Mouse (Mus musculus) lung, embryonic 14.5 days (tissue): ENCODE data around the gene Mtus2. TPM values are rescaled to one million over a fixed set of nuclear protein-coding genes. Genes with fewer than 3 reads are reported as not detected.
A peak's percentile ranks its signal among the peaks of the same experiment; 100 is the strongest.
"Not testable (repeated sequence)": the region's sequence is repeated elsewhere in the genome, so short reads cannot be mapped to it uniquely, and the experiment has no call there.

Experiments
- ATAC-seq: fragments of 200-750 bp; cut with Nextera tagmentation; 2 replicates; pipeline ENCODE4 v1.8.0; 2017; ENCODE audit warnings: mild to moderate bottlenecking, moderate TSS enrichment, moderate library complexity; ENCODE audit not compliant: insufficient read depth
- DNase-seq: peaks from one replicate; pipeline ENCODE4 v3.0.0-alpha.2; 2015
- H3K27ac ChIP-seq: fragments of 300-500 bp; sonication (generic); 2 replicates; pipeline ENCODE4 v1.5.1; 2014; ENCODE audit warnings: low read depth, mild to moderate bottlenecking, moderate library complexity
- H3K27me3 ChIP-seq: fragments of 300-500 bp; sonication (generic); 2 replicates; pipeline ENCODE4 v1.6.1; 2014; ENCODE audit warnings: low read length, control low read depth; ENCODE audit not compliant: insufficient read depth
- H3K36me3 ChIP-seq: fragments of 300-500 bp; sonication (generic); 2 replicates; pipeline ENCODE4 v1.6.1; 2014; ENCODE audit warnings: control low read depth; ENCODE audit not compliant: insufficient read depth
- H3K4me1 ChIP-seq: fragments of 300-500 bp; sonication (generic); 2 replicates; pipeline ENCODE4 v1.6.1; 2014; ENCODE audit warnings: antibody characterized with exemption, control low read depth; ENCODE audit not compliant: insufficient read depth
- H3K4me2 ChIP-seq: fragments of 300-500 bp; sonication (generic); 2 replicates; pipeline ENCODE4 v1.6.1; 2014; ENCODE audit warnings: mild to moderate bottlenecking
- H3K4me3 ChIP-seq: fragments of 300-500 bp; sonication (generic); 2 replicates; pipeline ENCODE4 v1.5.1; 2014; ENCODE audit warnings: low read depth, low read length
- H3K9ac ChIP-seq: fragments of 300-500 bp; sonication (generic); 2 replicates; pipeline ENCODE4 v1.6.1; 2014
- H3K9me3 ChIP-seq: fragments of 300-500 bp; sonication (generic); 2 replicates; pipeline ENCODE4 v1.6.1; 2016; ENCODE audit warnings: low read depth, low read length, control low read depth
- CTCF ChIP-seq: IDR thresholded peaks from 2 replicates; pipeline ENCODE4 v1.5.1; 2016; ENCODE audit warnings: antibody characterized with exemption, low read depth
- WGBS: fragments of 180-500 bp; shearing (Covaris S2); extraction: QIAGEN DNeasy Blood & Tissue Kit; methylation state at CpG from one replicate; pipeline ENCODE4 v1.1.7; 2014; 5-methylcytosine and 5-hydroxymethylcytosine counted together
- polyA plus RNA-seq: library from polyadenylated mRNA; unstranded; fragments of >200 nt; fragmentation: Nextera tagmentation; extraction: Ambion mirVana; gene quantifications from 2 replicates; pipeline ENCODE4 v1.2.1, GENCODE M21; 2014

Gene Mtus2
- polyA plus RNA-seq, 1 experiment from 2014 or later = 5.7 TPM

GRCm38 (mm10) chr5:148325317-148325885, 368.3 kb downstream of the Mtus2 start:
- H3K9ac ChIP-seq = no peak overlapping the region
- 41% methylated on average over 4 of the region's 4 CpGs for whole genome bisulfite sequencing
- peak; percentile 83 for DNase-seq
- no peaks in the 10 kb centered on the region for H3K27me3 ChIP-seq
- peak; percentile 95 for TF ChIP-seq CTCF
- H3K4me3 ChIP-seq = no peak overlapping the region
- no peaks in the 10 kb centered on the region for H3K9me3 ChIP-seq
- ATAC-seq = peak; percentile 54; the same call in 1 of the 2 replicates
- H3K4me2 ChIP-seq = no peak overlapping the region
- no peak overlapping the region for H3K27ac ChIP-seq
- H3K4me1 ChIP-seq = no peaks in the 10 kb centered on the region
- no peaks in the 10 kb centered on the region for H3K36me3 ChIP-seq

- not testable (repeated sequence) for H3K27me3 ChIP-seq, ATAC-seq, H3K9ac ChIP-seq, H3K27ac ChIP-seq, H3K4me2 ChIP-seq, DNase-seq, H3K4me1 ChIP-seq, H3K9me3 ChIP-seq, H3K4me3 ChIP-seq, H3K36me3 ChIP-seq
- WGBS = 93% methylated on average over 9 of the region's 9 CpGs
Observed at GRCm38 (mm10) chr5:148326295-148326694, 369.2 kb downstream of the Mtus2 start.

- H3K4me3 ChIP-seq = no peak overlapping the region
- H3K9ac ChIP-seq = no peak overlapping the region
- no peak for DNase-seq
- ATAC-seq = no peak
- no peak overlapping the region for H3K27ac ChIP-seq
- no peaks in the 10 kb centered on the region for H3K4me1 ChIP-seq
- H3K36me3 ChIP-seq = peaks cover 10% of the 10 kb centered on the region; the same call in 1 of the 2 replicates
- WGBS = 84% methylated on average over 3 of the region's 3 CpGs
- TF ChIP-seq CTCF = no peak
- no peak overlapping the region for H3K4me2 ChIP-seq
- no peaks in the 10 kb centered on the region for H3K27me3 ChIP-seq
- no peaks in the 10 kb centered on the region for H3K9me3 ChIP-seq
Observed at GRCm38 (mm10) chr5:148328982-148329381, 371.9 kb downstream of the Mtus2 start.

- no peak overlapping the region for H3K9ac ChIP-seq
- no peaks in the 10 kb centered on the region for H3K4me1 ChIP-seq
- H3K36me3 ChIP-seq = peaks cover 25% of the 10 kb centered on the region; the same call in 1 of the 2 replicates
- H3K9me3 ChIP-seq = no peaks in the 10 kb centered on the region
- 54% methylated on average over 11 of the region's 11 CpGs for whole genome bisulfite sequencing
- ATAC-seq (peak; percentile 26; the same call in 1 of the 2 replicates), DNase-seq (peak; percentile 58)
- no peak overlapping the region for H3K27ac ChIP-seq
- no peak overlapping the region for H3K4me2 ChIP-seq
- H3K4me3 ChIP-seq = no peak overlapping the region
- TF ChIP-seq CTCF = no peak
- H3K27me3 ChIP-seq = no peaks in the 10 kb centered on the region
Observed at GRCm38 (mm10) chr5:148331229-148331776, 374.2 kb downstream of the Mtus2 start.

GRCm38 (mm10) chr5:148331926-148332621, 375.0 kb downstream of the Mtus2 start:
- H3K9ac ChIP-seq = no peak overlapping the region
- no peak for TF ChIP-seq CTCF
- peak overlapping the region; percentile 33; the same call in 1 of the 2 replicates for H3K4me2 ChIP-seq
- ATAC-seq (peak; percentile 59), DNase-seq (peak; percentile 69)
- no peak overlapping the region for H3K4me3 ChIP-seq
- WGBS = 55% methylated on average over 18 of the region's 18 CpGs
- no peaks in the 10 kb centered on the region for H3K27me3 ChIP-seq
- H3K36me3 ChIP-seq = peaks cover 27% of the 10 kb centered on the region; the same call in 1 of the 2 replicates
- no peaks in the 10 kb centered on the region for H3K4me1 ChIP-seq
- no peak overlapping the region for H3K27ac ChIP-seq
- H3K9me3 ChIP-seq = no peaks in the 10 kb centered on the region

GRCm38 (mm10) chr5:148332622-148332974, 375.5 kb downstream of the Mtus2 start:
- Histone ChIP-seq H3K4me3 (no peak overlapping the region), H3K4me2 (peak overlapping the region; percentile 33; the same call in 1 of the 2 replicates), H3K36me3 (peaks cover 27% of the 10 kb centered on the region; the same call in 1 of the 2 replicates), H3K9me3 (no peaks in the 10 kb centered on the region), H3K4me1 (no peaks in the 10 kb centered on the region), H3K27me3 (no peaks in the 10 kb centered on the region), H3K27ac (no peak overlapping the region), H3K9ac (no peak overlapping the region)
- 17% methylated on average over 8 of the region's 8 CpGs for WGBS
- peak; percentile 88 for ATAC-seq
- DNase-seq = peak; percentile 96
- TF ChIP-seq CTCF = peak; percentile 94

GRCm38 (mm10) chr5:148339126-148339525, 382.0 kb downstream of the Mtus2 start:
- no peak for ATAC-seq
- H3K36me3 ChIP-seq = peaks cover 24% of the 10 kb centered on the region; the same call in 1 of the 2 replicates

More at GRCm38 (mm10) chr5:148339126-148339525, 382.0 kb downstream of the Mtus2 start:
- no peak overlapping the region for H3K9ac ChIP-seq
- no peak for TF ChIP-seq CTCF
- peaks cover 8% of the 10 kb centered on the region; the same call in 1 of the 2 replicates for H3K4me1 ChIP-seq
- no peaks in the 10 kb centered on the region for H3K9me3 ChIP-seq
- no peak for DNase-seq
- H3K4me3 ChIP-seq = no peak overlapping the region
- WGBS = 85% methylated on average over 5 of the region's 5 CpGs
- no peaks in the 10 kb centered on the region for H3K27me3 ChIP-seq
- H3K4me2 ChIP-seq = no peak overlapping the region
- H3K27ac ChIP-seq = no peak overlapping the region
